Mouse (Mus musculus): ENCODE measurements around the gene Ralb. TPM values are rescaled to one million over a fixed set of nuclear protein-coding genes. Genes with fewer than 3 reads are reported as not detected.

Ralb gene
- polyA plus RNA-seq, 1 experiment, result not detected

DNA sequence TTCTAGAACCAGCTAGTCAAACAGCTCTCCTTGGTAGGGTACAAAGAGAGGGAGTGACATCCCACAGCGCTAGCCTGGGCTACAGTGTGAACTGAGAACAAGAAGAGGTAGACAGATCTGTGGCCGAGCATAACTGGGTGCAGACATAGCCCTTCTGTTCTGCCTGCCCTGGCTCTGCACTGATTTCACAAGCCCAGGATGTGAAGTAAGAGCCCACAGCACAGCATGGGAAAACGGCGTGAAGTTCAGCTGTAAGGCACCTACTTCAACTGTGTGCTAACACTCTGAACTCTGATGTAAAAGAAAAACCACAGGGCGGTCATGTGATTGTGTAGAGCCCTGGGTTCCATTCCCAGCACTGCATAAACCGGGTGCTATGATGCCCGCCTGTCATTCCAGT is 29.9 kb downstream of the Ralb start:
- WGBS, result 95% methylated on average over 7 of the region's 7 CpGs
- no peak overlapping the region for H3K4me3 ChIP-seq (ENCODE audit: insufficient read depth, low read depth, low read length)
- TF ChIP-seq POLR2A (IDR thresholded peaks at IDR 0.05; ENCODE audit: insufficient read depth, low read depth, low read length) (no peak), CTCF (IDR thresholded peaks at IDR 0.05; ENCODE audit: insufficient read depth, low read depth, low read length) (no peak)

GRCm38 (mm10) chr1:119472648-119473047 is 31.9 kb downstream of the Ralb start:
- H3K27ac ChIP-seq (ENCODE audit: insufficient read depth, low read depth, low read length), result no peak overlapping the region
- no peak overlapping the region for H3K4me3 ChIP-seq (ENCODE audit: insufficient read depth, low read depth, low read length)
- TF ChIP-seq POLR2A (IDR thresholded peaks at IDR 0.05; ENCODE audit: insufficient read depth, low read depth, low read length) (no peak), CTCF (IDR thresholded peaks at IDR 0.05; ENCODE audit: insufficient read depth, low read depth, low read length) (no peak)
- 43% methylated on average over 11 of the region's 11 CpGs for WGBS
- peaks cover 3% of the 10 kb centered on the region for H3K4me1 ChIP-seq (ENCODE audit: control insufficient read depth, insufficient read depth, low read length)

More for the DNA sequence above, 29.9 kb downstream of the Ralb start:
- peaks cover 6% of the 10 kb centered on the region for H3K4me1 ChIP-seq (ENCODE audit: control insufficient read depth, insufficient read depth, low read length)
- no peak overlapping the region for H3K27ac ChIP-seq (ENCODE audit: insufficient read depth, low read depth, low read length)

GRCm38 (mm10) chr1:119471793-119472396 is 32.7 kb downstream of the Ralb start:
- Histone ChIP-seq H3K4me3 (ENCODE audit: insufficient read depth, low read depth, low read length) (no peak overlapping the region), H3K4me1 (ENCODE audit: control insufficient read depth, insufficient read depth, low read length) (peaks cover 3% of the 10 kb centered on the region), H3K27ac (ENCODE audit: insufficient read depth, low read depth, low read length) (no peak overlapping the region)
- TF ChIP-seq CTCF (IDR thresholded peaks at IDR 0.05; ENCODE audit: insufficient read depth, low read depth, low read length), result no peak
- no peak for TF ChIP-seq POLR2A (IDR thresholded peaks at IDR 0.05; ENCODE audit: insufficient read depth, low read depth, low read length)
- WGBS, result 40% methylated on average over 14 of the region's 14 CpGs

- Histone ChIP-seq H3K27ac (ENCODE audit: insufficient read depth, low read depth, low read length) (no peak overlapping the region), H3K4me3 (ENCODE audit: insufficient read depth, low read depth, low read length) (no peak overlapping the region), H3K4me1 (ENCODE audit: control insufficient read depth, insufficient read depth, low read length) (no peaks in the 10 kb centered on the region; the same call in 1 of the 2 replicates)
- WGBS, result 60% methylated on average over 2 of the region's 2 CpGs
- no peak for TF ChIP-seq CTCF (IDR thresholded peaks at IDR 0.05; ENCODE audit: insufficient read depth, low read depth, low read length)
- TF ChIP-seq POLR2A (IDR thresholded peaks at IDR 0.05; ENCODE audit: insufficient read depth, low read depth, low read length), result no peak
Measured at GRCm38 (mm10) chr1:119463386-119463785, 41.2 kb downstream of the Ralb start.

GRCm38 (mm10) chr1:119460062-119460461 is 44.5 kb downstream of the Ralb start:
- 58% methylated on average over 2 of the region's 2 CpGs for WGBS
- peaks cover 2% of the 10 kb centered on the region; the same call in 1 of the 2 replicates for H3K4me1 ChIP-seq (ENCODE audit: control insufficient read depth, insufficient read depth, low read length)
- TF ChIP-seq CTCF (IDR thresholded peaks at IDR 0.05; ENCODE audit: insufficient read depth, low read depth, low read length) (no peak), POLR2A (IDR thresholded peaks at IDR 0.05; ENCODE audit: insufficient read depth, low read depth, low read length) (no peak)
- no peak overlapping the region for H3K27ac ChIP-seq (ENCODE audit: insufficient read depth, low read depth, low read length)
- no peak overlapping the region for H3K4me3 ChIP-seq (ENCODE audit: insufficient read depth, low read depth, low read length)

GRCm38 (mm10) chr1:119457993-119458605 is 46.5 kb downstream of the Ralb start:
- 3% methylated on average over 10 of the region's 10 CpGs for WGBS
- Histone ChIP-seq H3K4me1 (ENCODE audit: control insufficient read depth, insufficient read depth, low read length) (peaks cover 7% of the 10 kb centered on the region), H3K27ac (ENCODE audit: insufficient read depth, low read depth, low read length) (no peak overlapping the region), H3K4me3 (ENCODE audit: insufficient read depth, low read depth, low read length) (no peak overlapping the region)
- TF ChIP-seq POLR2A (IDR thresholded peaks at IDR 0.05; ENCODE audit: insufficient read depth, low read depth, low read length) (no peak), CTCF (IDR thresholded peaks at IDR 0.05; ENCODE audit: insufficient read depth, low read depth, low read length) (peak; percentile 58; the same call in 1 of the 2 replicates)

DNA sequence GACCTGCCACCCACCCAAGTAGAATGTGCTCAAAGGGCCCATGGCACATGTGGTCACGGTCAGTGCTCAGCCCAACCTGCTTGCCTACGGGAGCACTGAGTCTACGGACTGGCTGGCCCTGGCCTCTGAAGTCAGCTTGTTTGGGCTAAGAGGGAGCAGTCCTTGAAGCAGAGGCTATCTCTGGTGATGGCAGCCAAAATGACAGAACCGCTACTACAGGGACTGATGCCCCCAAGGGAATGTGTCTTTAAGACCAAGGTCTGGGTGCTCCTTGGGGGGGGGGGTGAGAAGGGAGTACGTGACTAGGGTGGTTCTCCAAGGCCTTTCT is 47.1 kb downstream of the Ralb start:
- WGBS, result 41% methylated on average over 5 of the region's 5 CpGs
- H3K27ac ChIP-seq (ENCODE audit: insufficient read depth, low read depth, low read length), result no peak overlapping the region
- TF ChIP-seq POLR2A (IDR thresholded peaks at IDR 0.05; ENCODE audit: insufficient read depth, low read depth, low read length) (no peak), CTCF (IDR thresholded peaks at IDR 0.05; ENCODE audit: insufficient read depth, low read depth, low read length) (no peak)
- H3K4me1 ChIP-seq (ENCODE audit: control insufficient read depth, insufficient read depth, low read length), result peaks cover 7% of the 10 kb centered on the region
- H3K4me3 ChIP-seq (ENCODE audit: insufficient read depth, low read depth, low read length), result no peak overlapping the region

GRCm38 (mm10) chr1:119456671-119457527 is 47.7 kb downstream of the Ralb start:
- TF ChIP-seq POLR2A (IDR thresholded peaks at IDR 0.05; ENCODE audit: insufficient read depth, low read depth, low read length) (no peak), CTCF (IDR thresholded peaks at IDR 0.05; ENCODE audit: insufficient read depth, low read depth, low read length) (no peak)
- 51% methylated on average over 19 of the region's 19 CpGs for WGBS
- Histone ChIP-seq H3K27ac (ENCODE audit: insufficient read depth, low read depth, low read length) (no peak overlapping the region), H3K4me1 (ENCODE audit: control insufficient read depth, insufficient read depth, low read length) (peaks cover 8% of the 10 kb centered on the region), H3K4me3 (ENCODE audit: insufficient read depth, low read depth, low read length) (no peak overlapping the region)

GRCm38 (mm10) chr1:119453731-119454130 is 50.9 kb downstream of the Ralb start:
- Histone ChIP-seq H3K4me1 (ENCODE audit: control insufficient read depth, insufficient read depth, low read length) (peaks cover 15% of the 10 kb centered on the region), H3K27ac (ENCODE audit: insufficient read depth, low read depth, low read length) (no peak overlapping the region), H3K4me3 (ENCODE audit: insufficient read depth, low read depth, low read length) (no peak overlapping the region)
- TF ChIP-seq CTCF (IDR thresholded peaks at IDR 0.05; ENCODE audit: insufficient read depth, low read depth, low read length) (no peak), POLR2A (IDR thresholded peaks at IDR 0.05; ENCODE audit: insufficient read depth, low read depth, low read length) (no peak)
- WGBS, result 41% methylated on average over 3 of the region's 4 CpGs

Measured in olfactory bulb, adult 2 months (tissue).